Mouse (Mus musculus) layer of hippocampus, postnatal 14 days (tissue): ENCODE measurements around the gene Tceanc2. TPM values are rescaled to one million over a fixed set of nuclear protein-coding genes. Genes with fewer than 3 reads are reported as not detected.

Experiments used
- DNase-seq, 2 experiments: peaks; one replicate each; pipeline ENCODE4 v3.0.0; 2021 to 2022; ENCODE audit warnings: low spot score in 2 of 2, mixed read lengths in 1 of 2
- long read RNA-seq, 2 experiments: library from polyadenylated mRNA; stranded (forward); transcript quantifications; one replicate each; pipeline ENCODE4 v2.0.0; 2021
- total RNA-seq, 2 experiments: library from RNA; stranded (reverse); gene quantifications; 2 replicates each; pipeline ENCODE4 v1.2.3; 2021

Tceanc2 gene
- 10 to 100 TPM; 19.6 to 21.1 TPM for total RNA-seq
- long read RNA-seq, experiment 1, full-length matches to known transcripts = 5 of 6 reads
- long read RNA-seq, experiment 1, partial matches to known transcripts = 0 of 6 reads
- long read RNA-seq, experiment 1, other reads (novel, unspliced or antisense) = 1 of 6 reads
- long read RNA-seq, experiment 2, full-length matches to known transcripts = 9 of 14 reads
- long read RNA-seq, experiment 2, partial matches to known transcripts = 0 of 14 reads
- long read RNA-seq, experiment 2, other reads (novel, unspliced or antisense) = 5 of 14 reads

- peak; percentile 31 to 46 for DNase-seq
Measured at GRCm38 (mm10) chr4:107178830-107179490, at the start of gene Tceanc2. Gene Tceanc2, minus strand, starts transcription at chr4:107179116.

- DNase-seq = no peak
Measured at GRCm38 (mm10) chr4:107226313-107226712, 47.4 kb upstream of the Tceanc2 start.

GRCm38 (mm10) chr4:107223225-107224204 is 44.6 kb upstream of the Tceanc2 start:
- DNase-seq = peak; percentile 22 to 32

GRCm38 (mm10) chr4:107221524-107221923 is 42.6 kb upstream of the Tceanc2 start:
- DNase-seq = no peak

GRCm38 (mm10) chr4:107217574-107217973 is 38.7 kb upstream of the Tceanc2 start:
- no peak for DNase-seq

GRCm38 (mm10) chr4:107213279-107214011 is 34.5 kb upstream of the Tceanc2 start:
- DNase-seq = no peak

GRCm38 (mm10) chr4:107211936-107212335 is 33.0 kb upstream of the Tceanc2 start:
- no peak for DNase-seq

GRCm38 (mm10) chr4:107211465-107211864 is 32.5 kb upstream of the Tceanc2 start:
- DNase-seq = peak in 1 of 2 experiments; percentile 47

GRCm38 (mm10) chr4:107210483-107211097 is 31.7 kb upstream of the Tceanc2 start:
- DNase-seq = no peak

- no peak for DNase-seq
Measured at GRCm38 (mm10) chr4:107208880-107209279, 30.0 kb upstream of the Tceanc2 start, which contains the start of gene Ldlrad1. Gene Ldlrad1, plus strand, starts transcription at chr4:107209180.

GRCm38 (mm10) chr4:107207016-107207415 is 28.1 kb upstream of the Tceanc2 start:
- no peak for DNase-seq

- no peak for DNase-seq
Measured at GRCm38 (mm10) chr4:107203001-107203400, 24.1 kb upstream of the Tceanc2 start.

- DNase-seq = no peak
Measured at GRCm38 (mm10) chr4:107201779-107202178, 22.9 kb upstream of the Tceanc2 start.

- no peak for DNase-seq
Measured at GRCm38 (mm10) chr4:107198072-107198471, 19.2 kb upstream of the Tceanc2 start.

- no peak for DNase-seq
Measured at GRCm38 (mm10) chr4:107196454-107196853, 17.5 kb upstream of the Tceanc2 start.

GRCm38 (mm10) chr4:107193841-107194240 is 14.9 kb upstream of the Tceanc2 start:
- DNase-seq = no peak

- no peak for DNase-seq
Measured at GRCm38 (mm10) chr4:107185703-107186102, 6.8 kb upstream of the Tceanc2 start.

GRCm38 (mm10) chr4:107183203-107183602 is 4.3 kb upstream of the Tceanc2 start:
- no peak for DNase-seq

GRCm38 (mm10) chr4:107182796-107183195 is 3.9 kb upstream of the Tceanc2 start:
- no peak for DNase-seq

GRCm38 (mm10) chr4:107181866-107182265 is 3.0 kb upstream of the Tceanc2 start:
- no peak for DNase-seq
